Comparison of ENCODE assay signal across 8 mouse cellular contexts in the genomic region with DNA sequence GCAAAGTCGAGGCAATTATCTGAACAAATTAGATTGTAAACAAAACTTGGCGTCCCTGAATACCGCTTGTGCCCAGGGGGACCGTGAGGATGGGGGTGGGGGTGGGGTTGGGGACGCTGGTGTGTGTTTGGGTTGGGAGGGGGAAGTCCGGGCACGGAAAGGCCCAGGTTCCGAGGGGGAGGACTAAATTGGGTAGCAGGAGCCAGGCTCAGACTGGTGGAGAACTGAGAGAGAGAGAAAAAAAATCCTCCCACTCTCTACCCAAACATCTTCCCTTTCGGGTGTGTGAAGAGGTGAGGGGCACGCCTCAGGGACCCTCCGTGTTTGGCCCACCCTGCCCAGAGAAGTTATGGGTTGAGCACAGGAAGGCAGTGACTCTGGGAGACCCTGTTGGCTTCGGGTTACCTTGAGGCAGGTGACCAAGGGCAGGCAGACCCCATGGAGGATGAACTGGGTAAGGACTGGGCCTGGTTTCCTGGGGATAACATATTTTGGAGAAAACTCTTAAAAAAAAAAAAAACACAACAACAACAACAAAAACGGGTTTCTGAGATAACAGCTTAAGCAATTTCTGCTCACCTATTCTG. TPM values are rescaled to one million over a fixed set of nuclear protein-coding genes. Genes with fewer than 3 reads are reported as not detected.
DNase-seq lines count a peak whose midpoint lies in the region; ATAC-seq and TF ChIP-seq lines count a peak whose summit lies in the region.

No protein-coding gene starts in this region.

- H3K4me1 ChIP-seq in heart, postnatal 0 days (ENCODE audit: control insufficient read depth, insufficient read depth): peaks cover 10% of the 10 kb centered on the region; the same call in 1 of the 2 replicates

- WGBS in heart, postnatal 0 days: 12% methylated on average over 13 of the region's 13 CpGs
- 14% methylated on average over 13 of the region's 13 CpGs for WGBS in macrophage (ENCODE audit: missing documents)

- H3K4me2 ChIP-seq in heart, postnatal 0 days (ENCODE audit: low read depth, low read length): peak overlapping the region; percentile 97

- TF ChIP-seq EP300 in heart, postnatal 0 days (IDR thresholded peaks at IDR 0.05; ENCODE audit: low read depth): no peak

- no peak overlapping the region for H3K27ac ChIP-seq in heart, postnatal 0 days (ENCODE audit: low read depth)
- no peak overlapping the region for H3K27ac ChIP-seq in macrophage

- no peaks in the 10 kb centered on the region for H3K9me3 ChIP-seq in heart, postnatal 0 days (replicated peaks; ENCODE audit: control insufficient read depth, low read length)

- H3K9ac ChIP-seq in heart, postnatal 0 days (replicated peaks; ENCODE audit: low read depth, low read length): 0 out of 2 replicates have a peak overlapping the region, but pooled peaks have one; percentile 80

- H3K4me3 ChIP-seq in heart, postnatal 0 days (ENCODE audit: low read depth, low read length): peak overlapping the region; percentile 91
- peak overlapping the region; percentile 13; the same call in 1 of the 2 replicates for H3K4me3 ChIP-seq in macrophage (ENCODE audit: inconsistent target)

- intact Hi-C loops in heart, postnatal 10 days (cut with DNase I): loop anchor here (2.0 kb wide), 2 partner anchors 45 to 117 kb away; no protein-coding TSS in a partner anchor

- no peak for ATAC-seq in heart, postnatal 0 days (ENCODE audit: insufficient read depth, low read depth)

- H3K27me3 ChIP-seq in heart, postnatal 0 days (ENCODE audit: control insufficient read depth, insufficient read depth, low read length): peaks cover 2% of the 10 kb centered on the region; the same call in 1 of the 2 replicates

- no peak for TF ChIP-seq CTCF in heart, postnatal 0 days (IDR thresholded peaks at IDR 0.05; ENCODE audit: low read depth)

- H3K36me3 ChIP-seq in heart, postnatal 0 days (replicated peaks; ENCODE audit: control insufficient read depth, insufficient read depth, low read length): no peaks in the 10 kb centered on the region
- H3K36me3 ChIP-seq in macrophage (ENCODE audit: inconsistent target): no peaks in the 10 kb centered on the region

- DNase-seq in heart, adult 11 months: peak; percentile 91
- no peak for DNase-seq in heart, postnatal 10 days
- DNase-seq in CD4-positive helper T cell, adult 2 months (ENCODE audit: low read depth, low spot score): peak; percentile 58
- DNase-seq in heart, postnatal 0 days (ENCODE audit: low spot score): no peak
- DNase-seq in cerebellum, adult 9-11 months: no peak
- DNase-seq in urinary bladder, postnatal 4 days (ENCODE audit: low spot score in 2 of 2): no peak
- no peak for DNase-seq in frontal cortex, postnatal 25 days (ENCODE audit: low spot score in 2 of 2)

- no peaks in the 10 kb centered on the region for H3K79me2 ChIP-seq in macrophage (ENCODE audit: inconsistent target)

RNA-seq across cellular contexts. Expression of a gene that starts 1.0 kb away (rescaled TPM):
- 10 to 100 TPM; 12.3 to 15.9 TPM for total RNA-seq in heart, postnatal 10 days (2021)
- 14.2 and 21.0 TPM in 2 replicates for total RNA-seq in heart, postnatal 0 days (2014; rRNA removed; ENCODE audit: low replicate concordance)
- polyA plus RNA-seq in heart, postnatal 0 days (2015; fragmentation: Nextera tagmentation; extraction: Ambion mirVana): 3.3 and 4.1 TPM in 2 replicates
- total RNA-seq in macrophage (2018; cell fraction: chromatin; rRNA removed): 100 to 1,000 TPM in 11 of 26 experiments, 10 to 100 TPM in 13, 1 to 10 TPM in 2; 6.6 to 906 (median 27.6) TPM
- 100 to 1,000 TPM in 1 of 26 experiments, 10 to 100 TPM in 8, 1 to 10 TPM in 17; 5.7 to 104 (median 8.1) TPM for total RNA-seq in macrophage (2018; cell fraction: cytosol; rRNA removed)
- 100 to 1,000 TPM in 8 of 26 experiments, 10 to 100 TPM in 13, 1 to 10 TPM in 5; 3.7 to 438 (median 37.8) TPM for total RNA-seq in macrophage (2018; cell fraction: nucleus; rRNA removed)
- 4.3 to 5.2 TPM (median 4.9 TPM) in 3 replicates for polyA plus RNA-seq in macrophage (2018)

Comparison
In these comparisons a context has a peak if more than half of its experiments do, and no peak if none do; other contexts are left out.
1. DNase-seq: peak in heart, adult 11 months (single experiment) and CD4-positive helper T cell, adult 2 months (single experiment); none in heart, postnatal 10 days (0 of 2), heart, postnatal 0 days (single experiment), cerebellum, adult 9-11 months (single experiment), urinary bladder, postnatal 4 days (0 of 2) and frontal cortex, postnatal 25 days (0 of 2).